Mouse (Mus musculus): ENCODE data around the gene Bzw2.

DNA sequence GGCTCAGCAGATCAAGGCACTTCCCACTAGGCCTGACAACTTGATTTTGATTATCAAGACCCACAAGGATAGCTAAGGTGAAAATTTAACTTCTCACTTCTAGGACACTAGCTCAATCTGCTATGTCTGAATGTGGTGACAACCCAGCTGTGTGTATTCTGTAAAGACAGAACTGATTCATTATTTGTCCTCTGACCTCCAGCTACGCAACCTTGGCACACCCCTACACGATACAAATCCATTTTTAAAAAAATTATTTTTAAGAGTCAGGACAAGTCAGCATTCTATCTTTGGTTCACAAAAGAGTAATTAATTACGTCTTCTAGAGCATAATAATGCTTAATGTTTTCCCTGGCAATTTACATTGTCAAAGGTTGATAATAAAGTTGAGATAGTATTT lies 31.7 kb upstream of the Bzw2 start:
- no peak for TF ChIP-seq CTCF (IDR thresholded peaks at IDR 0.05; ENCODE audit: low read depth)
- TF ChIP-seq EP300 (optimal IDR thresholded peaks at IDR 0.05): no peak
